ENCODE assay signal across 8 mouse cellular contexts in genomic region chrX:12251853-12252679, GRCm38 (mm10).
DNase-seq lines count a peak whose midpoint lies in the region; ATAC-seq and TF ChIP-seq lines count a peak whose summit lies in the region.

No protein-coding gene starts in this region.

- H3K27me3 ChIP-seq in C2C12 (ENCODE audit: control insufficient read depth, insufficient read depth, insufficient read length): no peaks in the 10 kb centered on the region
- H3K27me3 ChIP-seq in embryonic facial prominence, embryonic 12.5 days: peaks cover 7% of the 10 kb centered on the region; the same call in 1 of the 2 replicates
- no peaks in the 10 kb centered on the region for H3K27me3 ChIP-seq in midbrain, postnatal 0 days (ENCODE audit: insufficient read depth, low read length)
- H3K27me3 ChIP-seq in stomach, embryonic 15.5 days (replicated peaks): no peaks in the 10 kb centered on the region

- peak; percentile 14 for TF ChIP-seq CTCF in C2C12 (IDR thresholded peaks at IDR 0.05; ENCODE audit: control insufficient read depth, insufficient read depth, insufficient read length)
- peak; percentile 69 for TF ChIP-seq CTCF in midbrain, postnatal 0 days (IDR thresholded peaks at IDR 0.05)

- no peaks in the 10 kb centered on the region for H3K79me3 ChIP-seq in C2C12 (ENCODE audit: low read depth)

- no peaks in the 10 kb centered on the region for H3K79me2 ChIP-seq in C2C12 (ENCODE audit: control insufficient read depth, insufficient read depth)

- 19% methylated on average over 27 of the region's 32 CpGs for WGBS in embryonic facial prominence, embryonic 12.5 days
- WGBS in midbrain, postnatal 0 days: 14% methylated on average over 30 of the region's 32 CpGs
- 18% methylated on average over 32 of the region's 32 CpGs for WGBS in stomach, embryonic 15.5 days

- no peak for ATAC-seq in embryonic facial prominence, embryonic 12.5 days (ENCODE audit: insufficient number of reproducible peaks, insufficient read depth, low FRiP score, low TSS enrichment)
- peak; percentile 72 for ATAC-seq in midbrain, postnatal 0 days (ENCODE audit: low FRiP score)
- ATAC-seq in stomach, embryonic 15.5 days (ENCODE audit: insufficient read depth, low FRiP score, low read depth): peak; percentile 79; the same call in 1 of the 2 replicates

- no peaks in the 10 kb centered on the region for H3K36me3 ChIP-seq in C2C12 (ENCODE audit: control insufficient read depth, insufficient read depth)
- no peaks in the 10 kb centered on the region for H3K36me3 ChIP-seq in embryonic facial prominence, embryonic 12.5 days
- H3K36me3 ChIP-seq in midbrain, postnatal 0 days (ENCODE audit: insufficient read depth, low read length): no peaks in the 10 kb centered on the region
- no peaks in the 10 kb centered on the region for H3K36me3 ChIP-seq in stomach, embryonic 15.5 days

- H3ac ChIP-seq in C2C12 (ENCODE audit: control insufficient read depth, insufficient read length, low read depth): no peak overlapping the region

- H3K4me1 ChIP-seq in embryonic facial prominence, embryonic 12.5 days: no peaks in the 10 kb centered on the region
- no peaks in the 10 kb centered on the region for H3K4me1 ChIP-seq in midbrain, postnatal 0 days (ENCODE audit: insufficient read depth, low read length)
- no peaks in the 10 kb centered on the region for H3K4me1 ChIP-seq in stomach, embryonic 15.5 days

- peak; percentile 73 for DNase-seq in adrenal gland, postnatal 10 days
- peak; percentile 67 to 77 for DNase-seq in heart, adult 18-20 months
- DNase-seq in kidney, adult 11 months: peak; percentile 44
- peak; percentile 60 for DNase-seq in liver
- peak; percentile 82 for DNase-seq in midbrain, postnatal 0 days (ENCODE audit: low spot score)

- peak overlapping the region; percentile 11 for H3K4me3 ChIP-seq in C2C12 (ENCODE audit: insufficient read depth, poor library complexity, severe bottlenecking)
- H3K4me3 ChIP-seq in embryonic facial prominence, embryonic 12.5 days: peak overlapping the region; percentile 25
- peak overlapping the region; percentile 34 for H3K4me3 ChIP-seq in midbrain, postnatal 0 days (ENCODE audit: low read depth, low read length)
- H3K4me3 ChIP-seq in stomach, embryonic 15.5 days (replicated peaks): peak overlapping the region; percentile 33

- peak overlapping the region; percentile 48 for H3K4me2 ChIP-seq in embryonic facial prominence, embryonic 12.5 days (replicated peaks)
- peak overlapping the region; percentile 58 for H3K4me2 ChIP-seq in midbrain, postnatal 0 days (ENCODE audit: low read depth, low read length, poor library complexity, severe bottlenecking)
- peak overlapping the region; percentile 57 for H3K4me2 ChIP-seq in stomach, embryonic 15.5 days

- no peak overlapping the region for H3K27ac ChIP-seq in embryonic facial prominence, embryonic 12.5 days
- no peak overlapping the region for H3K27ac ChIP-seq in midbrain, postnatal 0 days (ENCODE audit: low read depth, low read length)
- no peak overlapping the region for H3K27ac ChIP-seq in stomach, embryonic 15.5 days

- no peaks in the 10 kb centered on the region for H3K9me3 ChIP-seq in embryonic facial prominence, embryonic 12.5 days
- no peaks in the 10 kb centered on the region for H3K9me3 ChIP-seq in midbrain, postnatal 0 days (ENCODE audit: low read length)
- no peaks in the 10 kb centered on the region for H3K9me3 ChIP-seq in stomach, embryonic 15.5 days

- H3K9ac ChIP-seq in embryonic facial prominence, embryonic 12.5 days: no peak overlapping the region
- H3K9ac ChIP-seq in midbrain, postnatal 0 days (replicated peaks; ENCODE audit: low read length, poor library complexity, severe bottlenecking): no peak overlapping the region
- H3K9ac ChIP-seq in stomach, embryonic 15.5 days: no peak overlapping the region; the same call in 1 of the 2 replicates

TF ChIP-seq in C2C12, 6 proteins besides CTCF, POLR2A, EP300 and RAD21:
- TF ChIP-seq FOSL1 (IDR thresholded peaks at IDR 0.05; ENCODE audit: insufficient read depth, low read length, poor library complexity, severe bottlenecking) (no peak), MYOG (IDR thresholded peaks at IDR 0.05; ENCODE audit: control insufficient read depth, extremely low read depth, insufficient read length) (no peak), USF1 (IDR thresholded peaks at IDR 0.05; ENCODE audit: low read depth) (no peak), MAX (IDR thresholded peaks at IDR 0.05) (no peak), MYOD1 (IDR thresholded peaks at IDR 0.05; ENCODE audit: control insufficient read depth, insufficient read length, low read depth) (no peak), CEBPB (IDR thresholded peaks at IDR 0.05; ENCODE audit: low read depth) (no peak)
TF ChIP-seq in C2C12: peak in this region for 0.
